Mouse (Mus musculus): ENCODE data around the gene Cks2.

GRCm38 (mm10) chr13:51679332-51679731, 34.3 kb downstream of the Cks2 start:
- TF ChIP-seq POLR2A (IDR thresholded peaks at IDR 0.05; ENCODE audit: borderline replicate concordance, low read depth, low read length), result no peak
- TF ChIP-seq CTCF (IDR thresholded peaks at IDR 0.05; ENCODE audit: low read depth, low read length), result no peak
